ENCODE assay signal across 8 mouse cellular contexts in the genomic region with DNA sequence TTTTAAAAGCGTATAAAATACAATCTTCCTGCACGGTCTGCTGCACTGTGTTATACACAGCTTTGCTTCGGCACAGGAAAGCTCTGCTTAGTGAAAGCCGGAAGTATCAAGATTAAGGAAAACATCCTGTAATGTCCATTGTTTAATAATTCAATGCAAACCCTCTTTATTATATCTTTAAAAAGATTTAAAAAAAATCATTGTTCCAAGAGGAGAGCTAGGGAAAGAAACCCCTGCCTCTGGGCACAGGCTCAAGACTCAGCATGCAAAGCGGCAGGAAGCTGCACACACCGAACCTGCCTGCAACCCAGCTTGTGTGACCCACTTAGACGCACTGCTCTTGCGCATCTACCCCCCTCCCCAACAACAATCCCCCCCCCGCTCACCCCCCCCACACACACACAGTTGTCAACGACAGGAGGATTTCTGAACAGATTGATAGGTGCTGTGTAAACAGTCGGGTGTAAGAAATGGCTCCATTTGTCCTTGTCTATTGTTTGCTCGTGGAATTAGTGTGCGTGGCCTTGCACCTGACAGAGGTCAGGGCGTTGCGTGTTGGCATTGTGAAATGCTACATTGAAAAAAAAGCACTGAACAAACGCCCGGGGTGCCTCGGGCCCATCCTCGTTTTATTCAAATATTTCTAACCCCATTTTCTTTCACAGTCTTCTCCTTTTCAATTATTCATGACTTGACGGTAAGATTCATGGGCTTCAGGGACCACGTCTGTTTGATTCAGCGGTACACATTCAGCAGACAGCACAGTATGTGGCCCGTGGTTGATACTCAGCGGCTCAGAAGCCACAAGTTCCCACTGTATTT.
DNase-seq lines count a peak whose midpoint lies in the region; ATAC-seq lines count a peak whose summit lies in the region.

No protein-coding gene starts in this region.

- peak; percentile 40 for DNase-seq in left cerebral cortex, postnatal 4 days
- no peak for DNase-seq in left cerebral cortex, adult 11 months (ENCODE audit: low spot score)
- DNase-seq in limb, embryonic 10.5 days (ENCODE audit: low spot score), result no peak
- DNase-seq in layer of hippocampus, postnatal 10 days (ENCODE audit: low spot score in 2 of 2), result no peak
- no peak for DNase-seq in layer of hippocampus, postnatal 14 days (ENCODE audit: low spot score in 2 of 2)
- no peak for DNase-seq in left cerebral cortex, adult 18-20 months (ENCODE audit: low spot score in 2 of 2)

- H3K27ac ChIP-seq in forebrain, embryonic 15.5 days (replicated peaks), result peak overlapping the region; percentile 81
- 0 out of 2 replicates have a peak overlapping the region, but pooled peaks have one; percentile 33 for H3K27ac ChIP-seq in limb, embryonic 10.5 days
- no peak overlapping the region for H3K27ac ChIP-seq in stomach, embryonic 14.5 days (ENCODE audit: low read length)

- H3K9ac ChIP-seq in forebrain, embryonic 15.5 days (replicated peaks), result no peak overlapping the region; the same call in 1 of the 2 replicates
- no peak overlapping the region for H3K9ac ChIP-seq in stomach, embryonic 14.5 days (replicated peaks; ENCODE audit: low read depth, low read length)

- peaks cover 51% of the 10 kb centered on the region for H3K4me1 ChIP-seq in forebrain, embryonic 15.5 days
- H3K4me1 ChIP-seq in limb, embryonic 10.5 days, result peaks cover 24% of the 10 kb centered on the region
- H3K4me1 ChIP-seq in stomach, embryonic 14.5 days (ENCODE audit: control insufficient read depth, insufficient read depth, low read length), result peaks cover 7% of the 10 kb centered on the region; the same call in 1 of the 2 replicates

- intact Hi-C loops in left cerebral cortex, postnatal 4 days (cut with DNase I), result no loop called here

- peak; percentile 71 for ATAC-seq in forebrain, embryonic 15.5 days (replicated peaks)
- ATAC-seq in stomach, embryonic 14.5 days (ENCODE audit: insufficient number of reproducible peaks, insufficient read depth, low FRiP score, low read depth), result no peak; the same call in 1 of the 2 replicates

- peak overlapping the region; percentile 42 for H3K4me2 ChIP-seq in forebrain, embryonic 15.5 days (replicated peaks)
- H3K4me2 ChIP-seq in stomach, embryonic 14.5 days (replicated peaks; ENCODE audit: low read depth, low read length), result peak overlapping the region; percentile 27

- 4% methylated on average over 24 of the region's 24 CpGs for WGBS in forebrain, embryonic 15.5 days
- WGBS in limb, embryonic 10.5 days, result 74% methylated on average over 24 of the region's 24 CpGs
- 22% methylated on average over 24 of the region's 24 CpGs for WGBS in stomach, embryonic 14.5 days

- H3K4me3 ChIP-seq in forebrain, embryonic 15.5 days, result peak overlapping the region; percentile 22
- no peak overlapping the region for H3K4me3 ChIP-seq in limb, embryonic 10.5 days
- H3K4me3 ChIP-seq in stomach, embryonic 14.5 days (ENCODE audit: low read depth, low read length), result 0 out of 2 replicates have a peak overlapping the region, but pooled peaks have one; percentile 8

- H3K36me3 ChIP-seq in forebrain, embryonic 15.5 days, result no peaks in the 10 kb centered on the region
- no peaks in the 10 kb centered on the region for H3K36me3 ChIP-seq in limb, embryonic 10.5 days
- no peaks in the 10 kb centered on the region for H3K36me3 ChIP-seq in stomach, embryonic 14.5 days (ENCODE audit: control insufficient read depth, insufficient read depth, low read length)

- no peaks in the 10 kb centered on the region for H3K9me3 ChIP-seq in forebrain, embryonic 15.5 days
- no peaks in the 10 kb centered on the region for H3K9me3 ChIP-seq in limb, embryonic 10.5 days (replicated peaks)
- H3K9me3 ChIP-seq in stomach, embryonic 14.5 days (ENCODE audit: control insufficient read depth, low read depth, low read length), result no peaks in the 10 kb centered on the region

- H3K27me3 ChIP-seq in forebrain, embryonic 15.5 days, result no peaks in the 10 kb centered on the region
- H3K27me3 ChIP-seq in limb, embryonic 10.5 days (ENCODE audit: low read depth, poor library complexity, severe bottlenecking), result 0 out of 2 replicates have a peak, but pooled peaks cover 6% of the 10 kb centered on the region
- H3K27me3 ChIP-seq in stomach, embryonic 14.5 days (ENCODE audit: control insufficient read depth, insufficient read depth, low read length), result no peaks in the 10 kb centered on the region
